In the genomic region with DNA sequence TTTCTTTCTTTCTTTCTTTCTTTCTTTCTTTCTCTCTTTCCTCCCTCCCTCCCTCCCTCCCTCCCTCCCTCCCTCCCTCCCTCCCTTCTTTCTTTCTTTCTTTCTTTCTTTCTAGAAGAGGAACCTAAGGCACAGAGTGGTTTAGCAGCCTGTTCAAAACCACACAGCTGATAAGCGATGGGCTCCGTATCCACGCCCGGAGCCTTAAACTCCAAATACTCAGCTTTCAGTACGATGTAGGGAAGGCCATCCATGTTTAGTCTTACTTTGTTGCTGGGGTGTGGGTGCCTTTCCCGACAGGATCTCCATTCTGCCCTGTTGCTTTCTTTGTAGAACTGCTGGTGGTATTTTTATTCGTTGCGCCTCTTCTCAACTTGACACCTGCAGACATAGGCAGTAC, we compare ENCODE assay signal across 24 mouse cellular contexts. TPM values are rescaled to one million over a fixed set of nuclear protein-coding genes. Genes with fewer than 3 reads are reported as not detected.
"Had no signal": no experiment of that assay in that cellular context is flagged by ENCODE, and none has a peak within 500 bp of the region (broad histone marks: within the 10 kb centered on the region; RNA-seq: fewer than 3 reads in every experiment).

No protein-coding gene starts in this region.

- H3K9ac ChIP-seq: lung, embryonic 15.5 days; midbrain, embryonic 13.5 days; midbrain, embryonic 15.5 days; neural tube, embryonic 12.5 days; stomach, embryonic 15.5 days had no signal

- ATAC-seq: lung, postnatal 0 days; midbrain, embryonic 13.5 days; midbrain, embryonic 15.5 days had no signal

- H3K4me1 ChIP-seq: lung, embryonic 15.5 days; midbrain, embryonic 13.5 days; neural tube, embryonic 12.5 days had no signal

- H3K36me3 ChIP-seq: lung, embryonic 15.5 days; midbrain, embryonic 13.5 days; midbrain, embryonic 15.5 days; neural tube, embryonic 12.5 days; stomach, embryonic 15.5 days had no signal

- H3K9me3 ChIP-seq: lung, embryonic 15.5 days; megakaryocyte, embryonic 14.5 days; midbrain, embryonic 13.5 days; midbrain, embryonic 15.5 days; neural tube, embryonic 12.5 days; stomach, embryonic 15.5 days had no signal

- H3K4me2 ChIP-seq: lung, embryonic 15.5 days; midbrain, embryonic 11.5 days; midbrain, embryonic 13.5 days; midbrain, embryonic 15.5 days; neural tube, embryonic 12.5 days; stomach, embryonic 15.5 days had no signal

- H3K4me3 ChIP-seq: lung, embryonic 15.5 days; midbrain, embryonic 13.5 days; midbrain, embryonic 15.5 days; neural tube, embryonic 12.5 days; stomach, embryonic 15.5 days had no signal

- DNase-seq: lung, adult 2 months; lung, postnatal 14 days; lung, postnatal 36 days; right cerebral cortex, postnatal 14 days; thymus, adult 2 months; thymus, postnatal 14 days; thymus, postnatal 36 days had no signal

- H3K27me3 ChIP-seq: lung, embryonic 15.5 days; midbrain, embryonic 13.5 days; midbrain, embryonic 15.5 days; neural tube, embryonic 12.5 days; stomach, embryonic 15.5 days had no signal

- H3K27ac ChIP-seq: lung, embryonic 15.5 days; macrophage; midbrain, embryonic 13.5 days; midbrain, embryonic 15.5 days; neural tube, embryonic 12.5 days; stomach, embryonic 15.5 days; stomach, postnatal 0 days had no signal

RNA-seq across cellular contexts. Expression of gene Cryga, which starts 6.0 kb away (rescaled TPM):
- total RNA-seq: megakaryocyte progenitor cell, adult 5-6 weeks; monocyte, adult 5-6 weeks; neutrophil, adult 5-6 weeks had no signal
- polyA plus RNA-seq: lung, adult 2 months; lung, embryonic 15.5 days; lung, postnatal 0 days; macrophage; midbrain, embryonic 11.5 days; midbrain, embryonic 13.5 days; midbrain, embryonic 15.5 days; neural tube, embryonic 12.5 days; neural tube, embryonic 14.5 days; spleen, adult 2 months; stomach, embryonic 15.5 days; stomach, postnatal 0 days; testis, adult 2 months had no signal

RNA-seq across cellular contexts. Expression of gene Gm28845, which starts 10.2 kb away (rescaled TPM):
- total RNA-seq: megakaryocyte progenitor cell, adult 5-6 weeks; monocyte, adult 5-6 weeks; neutrophil, adult 5-6 weeks had no signal
- polyA plus RNA-seq: lung, adult 2 months; lung, embryonic 15.5 days; lung, postnatal 0 days; macrophage; midbrain, embryonic 11.5 days; midbrain, embryonic 13.5 days; midbrain, embryonic 15.5 days; neural tube, embryonic 12.5 days; neural tube, embryonic 14.5 days; spleen, adult 2 months; stomach, embryonic 15.5 days; stomach, postnatal 0 days; testis, adult 2 months; thymus, adult 2 months had no signal

RNA-seq across cellular contexts. Expression of gene D630023F18Rik, which starts 13.8 kb away (rescaled TPM):
- total RNA-seq: monocyte, adult 5-6 weeks; neutrophil, adult 5-6 weeks had no signal
- polyA plus RNA-seq: lung, postnatal 0 days; spleen, adult 2 months; testis, adult 2 months had no signal

RNA-seq across cellular contexts. Expression of gene Crygb, which starts 27.1 kb away (rescaled TPM):
- total RNA-seq: megakaryocyte progenitor cell, adult 5-6 weeks; midbrain, postnatal 0 days; monocyte, adult 5-6 weeks; neutrophil, adult 5-6 weeks had no signal
- polyA plus RNA-seq: lung, adult 2 months; lung, embryonic 15.5 days; lung, postnatal 0 days; macrophage; midbrain, embryonic 11.5 days; midbrain, embryonic 15.5 days; neural tube, embryonic 12.5 days; spleen, adult 2 months; stomach, embryonic 15.5 days; stomach, postnatal 0 days; testis, adult 2 months; thymus, adult 2 months had no signal

RNA-seq across cellular contexts. Expression of gene Crygc, which starts 35.7 kb away (rescaled TPM):
- total RNA-seq: megakaryocyte progenitor cell, adult 5-6 weeks; midbrain, postnatal 0 days; monocyte, adult 5-6 weeks; neutrophil, adult 5-6 weeks had no signal
- polyA plus RNA-seq: lung, adult 2 months; lung, embryonic 15.5 days; lung, postnatal 0 days; macrophage; midbrain, embryonic 11.5 days; midbrain, embryonic 13.5 days; midbrain, embryonic 15.5 days; midbrain, postnatal 0 days; neural tube, embryonic 12.5 days; neural tube, embryonic 14.5 days; spleen, adult 2 months; stomach, embryonic 15.5 days; stomach, postnatal 0 days had no signal
